Mouse (Mus musculus): ENCODE measurements around the gene Irak1bp1. TPM values are rescaled to one million over a fixed set of nuclear protein-coding genes. Genes with fewer than 3 reads are reported as not detected.

The Irak1bp1 gene
- 3.5 TPM in 1 of 2 replicates, not detected in the other for polyA plus RNA-seq (2011; ENCODE audit: insufficient read depth, insufficient read length, low replicate concordance, missing spikeins)

- H3K27ac ChIP-seq (ENCODE audit: control insufficient read depth, insufficient read depth, low read depth, low read length, poor library complexity), result peak within 1 kb of the TSS; percentile 3; the same call in 1 of the 2 replicates
- 10% methylated on average over 20 of the region's 20 CpGs for WGBS
Observed at GRCm38 (mm10) chr9:82829007-82829689, at the start of gene Irak1bp1. TSS of gene Irak1bp1 (plus strand) at chr9:82829540.

GRCm38 (mm10) chr9:82788375-82788774 lies 41.0 kb upstream of the Irak1bp1 start:
- no peaks in the 10 kb centered on the region for H3K4me1 ChIP-seq (ENCODE audit: control insufficient read depth, insufficient read depth, low read length)
- no peak overlapping the region for H3K27ac ChIP-seq (ENCODE audit: control insufficient read depth, insufficient read depth, low read depth, low read length, poor library complexity)
- TF ChIP-seq POLR2A (IDR thresholded peaks at IDR 0.05; ENCODE audit: borderline replicate concordance, control insufficient read depth, low read depth, low read length) (no peak), CTCF (IDR thresholded peaks at IDR 0.05; ENCODE audit: control insufficient read depth, insufficient read depth, low read length) (no peak)
- H3K4me3 ChIP-seq (replicated peaks; ENCODE audit: control insufficient read depth, low read depth, low read length), result no peak overlapping the region
- 80% methylated on average over 9 of the region's 9 CpGs for WGBS

More at GRCm38 (mm10) chr9:82829007-82829689, at the start of gene Irak1bp1:
- Histone ChIP-seq H3K4me3 (replicated peaks; ENCODE audit: control insufficient read depth, low read depth, low read length) (peak within 1 kb of the TSS; percentile 88), H3K4me1 (ENCODE audit: control insufficient read depth, insufficient read depth, low read length) (no peaks in the 10 kb centered on the region; the same call in 1 of the 2 replicates)
- TF ChIP-seq POLR2A (IDR thresholded peaks at IDR 0.05; ENCODE audit: borderline replicate concordance, control insufficient read depth, low read depth, low read length) (no peak), CTCF (IDR thresholded peaks at IDR 0.05; ENCODE audit: control insufficient read depth, insufficient read depth, low read length) (no peak)

GRCm38 (mm10) chr9:82800360-82800759 lies 29.0 kb upstream of the Irak1bp1 start:
- H3K27ac ChIP-seq (ENCODE audit: control insufficient read depth, insufficient read depth, low read depth, low read length, poor library complexity), result no peak overlapping the region
- H3K4me3 ChIP-seq (replicated peaks; ENCODE audit: control insufficient read depth, low read depth, low read length), result no peak overlapping the region
- TF ChIP-seq POLR2A (IDR thresholded peaks at IDR 0.05; ENCODE audit: borderline replicate concordance, control insufficient read depth, low read depth, low read length) (no peak), CTCF (IDR thresholded peaks at IDR 0.05; ENCODE audit: control insufficient read depth, insufficient read depth, low read length) (no peak)
- no peaks in the 10 kb centered on the region for H3K4me1 ChIP-seq (ENCODE audit: control insufficient read depth, insufficient read depth, low read length)
- WGBS, result 74% methylated on average over 8 of the region's 8 CpGs

GRCm38 (mm10) chr9:82807129-82807528 lies 22.2 kb upstream of the Irak1bp1 start:
- Histone ChIP-seq H3K4me1 (ENCODE audit: control insufficient read depth, insufficient read depth, low read length) (no peaks in the 10 kb centered on the region), H3K27ac (ENCODE audit: control insufficient read depth, insufficient read depth, low read depth, low read length, poor library complexity) (no peak overlapping the region), H3K4me3 (replicated peaks; ENCODE audit: control insufficient read depth, low read depth, low read length) (no peak overlapping the region)
- 36% methylated on average over 1 of the region's 1 CpGs for WGBS
- TF ChIP-seq CTCF (IDR thresholded peaks at IDR 0.05; ENCODE audit: control insufficient read depth, insufficient read depth, low read length), result no peak
- no peak for TF ChIP-seq POLR2A (IDR thresholded peaks at IDR 0.05; ENCODE audit: borderline replicate concordance, control insufficient read depth, low read depth, low read length)

- Histone ChIP-seq H3K4me1 (ENCODE audit: control insufficient read depth, insufficient read depth, low read length) (no peaks in the 10 kb centered on the region), H3K4me3 (replicated peaks; ENCODE audit: control insufficient read depth, low read depth, low read length) (no peak overlapping the region), H3K27ac (ENCODE audit: control insufficient read depth, insufficient read depth, low read depth, low read length, poor library complexity) (no peak overlapping the region)
- 79% methylated on average over 5 of the region's 5 CpGs for WGBS
- TF ChIP-seq POLR2A (IDR thresholded peaks at IDR 0.05; ENCODE audit: borderline replicate concordance, control insufficient read depth, low read depth, low read length) (no peak), CTCF (IDR thresholded peaks at IDR 0.05; ENCODE audit: control insufficient read depth, insufficient read depth, low read length) (no peak)
Observed at GRCm38 (mm10) chr9:82807635-82808034, 21.7 kb upstream of the Irak1bp1 start.

- H3K27ac ChIP-seq (ENCODE audit: control insufficient read depth, insufficient read depth, low read depth, low read length, poor library complexity), result no peak overlapping the region
- WGBS, result 76% methylated on average over 12 of the region's 12 CpGs
- no peaks in the 10 kb centered on the region for H3K4me1 ChIP-seq (ENCODE audit: control insufficient read depth, insufficient read depth, low read length)
- TF ChIP-seq POLR2A (IDR thresholded peaks at IDR 0.05; ENCODE audit: borderline replicate concordance, control insufficient read depth, low read depth, low read length), result no peak
- TF ChIP-seq CTCF (IDR thresholded peaks at IDR 0.05; ENCODE audit: control insufficient read depth, insufficient read depth, low read length), result no peak
- H3K4me3 ChIP-seq (replicated peaks; ENCODE audit: control insufficient read depth, low read depth, low read length), result no peak overlapping the region
Observed at GRCm38 (mm10) chr9:82812172-82812963, 17.0 kb upstream of the Irak1bp1 start.

GRCm38 (mm10) chr9:82814536-82814935 lies 14.8 kb upstream of the Irak1bp1 start:
- H3K4me1 ChIP-seq (ENCODE audit: control insufficient read depth, insufficient read depth, low read length), result no peaks in the 10 kb centered on the region
- 68% methylated on average over 3 of the region's 3 CpGs for WGBS
- no peak for TF ChIP-seq CTCF (IDR thresholded peaks at IDR 0.05; ENCODE audit: control insufficient read depth, insufficient read depth, low read length)
- no peak for TF ChIP-seq POLR2A (IDR thresholded peaks at IDR 0.05; ENCODE audit: borderline replicate concordance, control insufficient read depth, low read depth, low read length)
- H3K4me3 ChIP-seq (replicated peaks; ENCODE audit: control insufficient read depth, low read depth, low read length), result no peak overlapping the region
- no peak overlapping the region for H3K27ac ChIP-seq (ENCODE audit: control insufficient read depth, insufficient read depth, low read depth, low read length, poor library complexity)

- Histone ChIP-seq H3K4me1 (ENCODE audit: control insufficient read depth, insufficient read depth, low read length) (no peaks in the 10 kb centered on the region), H3K4me3 (replicated peaks; ENCODE audit: control insufficient read depth, low read depth, low read length) (no peak overlapping the region), H3K27ac (ENCODE audit: control insufficient read depth, insufficient read depth, low read depth, low read length, poor library complexity) (no peak overlapping the region)
- no peak for TF ChIP-seq CTCF (IDR thresholded peaks at IDR 0.05; ENCODE audit: control insufficient read depth, insufficient read depth, low read length)
- TF ChIP-seq POLR2A (IDR thresholded peaks at IDR 0.05; ENCODE audit: borderline replicate concordance, control insufficient read depth, low read depth, low read length), result no peak
Observed at GRCm38 (mm10) chr9:82815257-82815785, 14.0 kb upstream of the Irak1bp1 start.

Data from bone marrow, adult 2 months (tissue).